Mouse (Mus musculus): ENCODE measurements around the gene Lmntd2. TPM values are rescaled to one million over a fixed set of nuclear protein-coding genes. Genes with fewer than 3 reads are reported as not detected.

The Lmntd2 gene
- total and polyA plus RNA-seq, 2 experiments from 2014 or later: 0.36 TPM; not detected in 1

GRCm38 (mm10) chr7:141194830-141195229 is 19.1 kb downstream of the Lmntd2 start:
- ATAC-seq (ENCODE audit: low FRiP score): peak; percentile 48
- peaks cover 26% of the 10 kb centered on the region for H3K36me3 ChIP-seq (ENCODE audit: insufficient read depth, low read length)

GRCm38 (mm10) chr7:141194409-141194808 is 19.5 kb downstream of the Lmntd2 start:
- under 1% methylated on average over 23 of the region's 23 CpGs for WGBS
- DNase-seq (ENCODE audit: low spot score) (no peak), ATAC-seq (ENCODE audit: low FRiP score) (no peak)
- TF ChIP-seq CTCF (IDR thresholded peaks at IDR 0.05): no peak
- H3K4me3 ChIP-seq (ENCODE audit: low read depth, low read length): peak overlapping the region; percentile 96
- peaks cover 30% of the 10 kb centered on the region for H3K36me3 ChIP-seq (ENCODE audit: insufficient read depth, low read length)
- peak overlapping the region; percentile 65 for H3K4me2 ChIP-seq (ENCODE audit: low read depth, low read length, poor library complexity, severe bottlenecking)
- peak overlapping the region; percentile 14; the same call in 1 of the 2 replicates for H3K9ac ChIP-seq (replicated peaks; ENCODE audit: low read length, poor library complexity, severe bottlenecking)
- H3K27ac ChIP-seq (ENCODE audit: low read depth, low read length): 0 out of 2 replicates have a peak overlapping the region, but pooled peaks have one; percentile 55
- no peaks in the 10 kb centered on the region for H3K9me3 ChIP-seq (ENCODE audit: low read length)
- H3K27me3 ChIP-seq (ENCODE audit: insufficient read depth, low read length): no peaks in the 10 kb centered on the region
- H3K4me1 ChIP-seq (ENCODE audit: insufficient read depth, low read length): peaks cover 8% of the 10 kb centered on the region; the same call in 1 of the 2 replicates

More at GRCm38 (mm10) chr7:141194830-141195229, 19.1 kb downstream of the Lmntd2 start:
- Histone ChIP-seq H3K4me1 (ENCODE audit: insufficient read depth, low read length) (peaks cover 8% of the 10 kb centered on the region; the same call in 1 of the 2 replicates), H3K9ac (replicated peaks; ENCODE audit: low read length, poor library complexity, severe bottlenecking) (peak overlapping the region; percentile 14; the same call in 1 of the 2 replicates), H3K9me3 (ENCODE audit: low read length) (no peaks in the 10 kb centered on the region), H3K27ac (ENCODE audit: low read depth, low read length) (peak overlapping the region; percentile 47; the same call in 1 of the 2 replicates), H3K4me2 (ENCODE audit: low read depth, low read length, poor library complexity, severe bottlenecking) (peak overlapping the region; percentile 65), H3K27me3 (ENCODE audit: insufficient read depth, low read length) (no peaks in the 10 kb centered on the region), H3K4me3 (ENCODE audit: low read depth, low read length) (peak overlapping the region; percentile 96)
- WGBS: under 1% methylated on average over 28 of the region's 28 CpGs
- TF ChIP-seq CTCF (IDR thresholded peaks at IDR 0.05): no peak
- DNase-seq (ENCODE audit: low spot score): peak; percentile 92

DNA sequence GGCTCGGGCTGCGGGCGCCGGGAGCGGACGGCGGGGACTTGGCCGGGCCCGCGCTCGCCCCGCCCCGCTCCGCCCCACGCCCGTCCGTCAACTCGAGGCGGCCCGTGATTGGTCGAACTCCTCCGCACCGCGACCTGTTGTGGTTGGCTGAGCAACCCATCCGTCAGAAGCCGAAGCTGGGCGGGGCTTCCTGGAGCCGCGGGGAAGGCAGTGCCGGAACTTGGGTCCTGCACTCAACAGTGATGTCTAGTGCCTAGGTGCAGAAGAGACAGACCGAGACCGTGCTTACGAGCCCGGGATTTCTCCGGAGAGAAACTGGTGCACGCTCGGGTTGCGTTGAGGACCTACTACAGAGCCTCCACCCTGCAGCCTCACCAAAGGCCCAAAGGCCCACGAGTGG is 19.9 kb downstream of the Lmntd2 start, which contains the start of the genes Hras and Lrrc56:
Hras (minus strand) TSS at position 58 of the 400 bp plus-strand sequence.
Lrrc56 (plus strand) TSS at position 210 of the 400 bp plus-strand sequence.
- WGBS: under 1% methylated on average over 27 of the region's 39 CpGs

DNA sequence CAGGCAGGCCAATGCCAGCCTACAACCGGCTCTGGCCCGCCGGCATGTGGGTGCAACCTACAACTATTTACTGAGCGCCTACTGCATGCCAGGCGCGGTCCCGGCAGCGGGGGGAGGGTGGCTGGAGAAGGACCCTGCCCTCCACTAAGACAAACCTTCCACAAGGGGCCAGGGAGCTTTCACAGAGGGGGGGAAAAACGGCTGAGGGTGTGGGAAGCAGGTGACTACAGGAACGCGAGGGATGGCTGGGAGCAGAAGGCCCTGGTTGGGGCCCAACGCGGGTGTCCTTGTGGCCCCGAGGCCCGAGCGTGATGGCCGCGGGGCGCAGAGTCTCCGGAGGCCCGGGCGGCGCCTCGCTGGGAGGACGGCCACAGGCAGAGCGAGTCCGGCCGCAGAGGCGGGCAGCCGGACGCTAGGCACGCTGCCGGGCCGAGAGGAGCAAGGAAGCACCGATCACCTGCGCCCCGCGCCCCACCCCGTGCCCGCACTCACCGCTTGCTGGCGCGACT is 20.5 kb downstream of the Lmntd2 start:
- peak; percentile 20 for ATAC-seq (ENCODE audit: low FRiP score)
- under 1% methylated on average over 34 of the region's 43 CpGs for WGBS

More for the DNA sequence above, 19.9 kb downstream of the Lmntd2 start, which contains the start of the genes Hras and Lrrc56:
- peaks cover 8% of the 10 kb centered on the region; the same call in 1 of the 2 replicates for H3K4me1 ChIP-seq (ENCODE audit: insufficient read depth, low read length)
- peak; percentile 98 for DNase-seq (ENCODE audit: low spot score)
- H3K27me3 ChIP-seq (ENCODE audit: insufficient read depth, low read length): no peaks in the 10 kb centered on the region
- peak; percentile 93 for ATAC-seq (ENCODE audit: low FRiP score)
- peak within 1 kb of the TSS; percentile 85 for H3K27ac ChIP-seq (ENCODE audit: low read depth, low read length)
- H3K4me2 ChIP-seq (ENCODE audit: low read depth, low read length, poor library complexity, severe bottlenecking): peak within 1 kb of the TSS; percentile 65
- peak within 1 kb of the TSS; percentile 94 for H3K9ac ChIP-seq (replicated peaks; ENCODE audit: low read length, poor library complexity, severe bottlenecking)
- peak within 1 kb of the TSS; percentile 96 for H3K4me3 ChIP-seq (ENCODE audit: low read depth, low read length)
- no peak for TF ChIP-seq CTCF (IDR thresholded peaks at IDR 0.05)
- H3K36me3 ChIP-seq (ENCODE audit: insufficient read depth, low read length): peaks cover 33% of the 10 kb centered on the region
- H3K9me3 ChIP-seq (ENCODE audit: low read length): no peaks in the 10 kb centered on the region

GRCm38 (mm10) chr7:141192776-141193347 is 21.0 kb downstream of the Lmntd2 start:
- no peak for DNase-seq (ENCODE audit: low spot score)
- H3K36me3 ChIP-seq (ENCODE audit: insufficient read depth, low read length): peaks cover 33% of the 10 kb centered on the region
- WGBS: 26% methylated on average over 12 of the region's 12 CpGs

More for the DNA sequence above, 20.5 kb downstream of the Lmntd2 start:
- Histone ChIP-seq H3K9ac (replicated peaks; ENCODE audit: low read length, poor library complexity, severe bottlenecking) (peak overlapping the region; percentile 94), H3K27ac (ENCODE audit: low read depth, low read length) (peak overlapping the region; percentile 85), H3K9me3 (ENCODE audit: low read length) (no peaks in the 10 kb centered on the region), H3K27me3 (ENCODE audit: insufficient read depth, low read length) (no peaks in the 10 kb centered on the region), H3K4me2 (ENCODE audit: low read depth, low read length, poor library complexity, severe bottlenecking) (peak overlapping the region; percentile 65), H3K4me3 (ENCODE audit: low read depth, low read length) (peak overlapping the region; percentile 96), H3K36me3 (ENCODE audit: insufficient read depth, low read length) (peaks cover 33% of the 10 kb centered on the region), H3K4me1 (ENCODE audit: insufficient read depth, low read length) (peaks cover 8% of the 10 kb centered on the region; the same call in 1 of the 2 replicates)
- TF ChIP-seq CTCF (IDR thresholded peaks at IDR 0.05): 0 out of 2 replicates have a peak, but pooled peaks have one; percentile 6
- DNase-seq (ENCODE audit: low spot score): peak; percentile 14

More at GRCm38 (mm10) chr7:141192776-141193347, 21.0 kb downstream of the Lmntd2 start:
- no peaks in the 10 kb centered on the region for H3K9me3 ChIP-seq (ENCODE audit: low read length)
- ATAC-seq (ENCODE audit: low FRiP score): no peak
- H3K9ac ChIP-seq (replicated peaks; ENCODE audit: low read length, poor library complexity, severe bottlenecking): peak overlapping the region; percentile 94
- peaks cover 8% of the 10 kb centered on the region; the same call in 1 of the 2 replicates for H3K4me1 ChIP-seq (ENCODE audit: insufficient read depth, low read length)
- H3K27ac ChIP-seq (ENCODE audit: low read depth, low read length): peak overlapping the region; percentile 85
- TF ChIP-seq CTCF (IDR thresholded peaks at IDR 0.05): no peak
- H3K27me3 ChIP-seq (ENCODE audit: insufficient read depth, low read length): no peaks in the 10 kb centered on the region
- peak overlapping the region; percentile 65 for H3K4me2 ChIP-seq (ENCODE audit: low read depth, low read length, poor library complexity, severe bottlenecking)
- H3K4me3 ChIP-seq (ENCODE audit: low read depth, low read length): peak overlapping the region; percentile 96

Measured in midbrain, postnatal 0 days (tissue).